Mouse (Mus musculus): Measurements from ENCODE around the gene Pard3b. TPM values are rescaled to one million over a fixed set of nuclear protein-coding genes. Genes with fewer than 3 reads are reported as not detected.

Gene Pard3b
- polyA plus RNA-seq, 1 experiment from 2014 or later: 1.6 TPM

DNA sequence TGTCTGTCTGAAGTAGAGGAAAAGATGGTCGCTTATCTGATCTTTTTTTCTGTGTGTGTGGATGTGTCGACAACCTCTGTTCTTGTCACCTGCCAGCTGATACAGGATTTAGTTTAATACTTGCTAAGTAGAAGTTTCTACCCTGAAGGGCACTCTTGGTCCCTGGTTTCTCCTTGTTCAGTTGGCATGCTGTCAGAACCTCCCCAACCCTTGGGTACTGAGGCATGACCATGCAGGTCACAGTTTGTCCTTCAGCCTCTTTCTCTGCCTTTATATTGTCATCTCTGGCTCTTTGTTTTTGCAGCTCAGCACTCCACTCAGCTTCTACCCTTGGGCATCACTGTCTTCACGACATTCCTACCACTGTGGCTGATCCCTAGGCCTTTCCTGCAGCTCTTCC lies 21.3 kb downstream of the Pard3b start:
- no peak overlapping the region for H3K27ac ChIP-seq (replicated peaks)
- no peak overlapping the region for H3K4me2 ChIP-seq
- 44% methylated on average over 3 of the region's 3 CpGs for WGBS (ENCODE audit: insufficient replicate concordance)
- no peaks in the 10 kb centered on the region for H3K4me1 ChIP-seq (replicated peaks)
- no peaks in the 10 kb centered on the region for H3K36me3 ChIP-seq (replicated peaks)
- ATAC-seq (ENCODE audit: insufficient read depth): no peak
- H3K4me3 ChIP-seq (replicated peaks): no peak overlapping the region
- no peaks in the 10 kb centered on the region for H3K27me3 ChIP-seq
- no peaks in the 10 kb centered on the region for H3K9me3 ChIP-seq (replicated peaks)
- H3K9ac ChIP-seq: no peak overlapping the region

DNA sequence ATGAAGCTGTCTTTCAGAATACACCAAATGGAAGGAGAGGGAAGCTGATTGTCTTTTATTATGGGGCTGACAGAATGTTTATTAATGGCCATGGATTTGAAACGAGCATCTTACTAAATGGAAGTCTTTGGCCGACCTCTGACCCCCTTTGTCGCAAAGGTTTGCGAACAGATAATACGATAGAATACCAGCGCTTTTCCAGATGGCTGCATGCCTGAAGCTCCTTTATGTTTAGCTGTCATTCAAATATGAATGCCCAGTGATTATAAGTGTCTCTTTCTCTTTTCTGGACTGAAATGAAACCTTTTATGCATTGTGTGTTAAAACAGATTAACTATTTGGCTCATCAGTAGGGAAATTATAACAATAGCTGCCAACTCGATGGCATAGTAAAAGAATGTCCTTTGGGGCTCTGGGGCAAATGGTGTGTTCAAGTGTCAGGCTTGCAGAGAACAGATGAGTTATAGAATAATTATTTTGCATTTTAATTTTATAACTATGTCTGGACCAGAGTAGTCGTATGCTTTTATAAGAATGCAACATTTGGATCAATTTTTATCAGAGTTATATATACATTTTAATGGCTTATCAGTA lies 46.7 kb downstream of the Pard3b start:
- no peaks in the 10 kb centered on the region for H3K9me3 ChIP-seq (replicated peaks)
- no peak for ATAC-seq (ENCODE audit: insufficient read depth)
- H3K36me3 ChIP-seq (replicated peaks): no peaks in the 10 kb centered on the region
- H3K4me2 ChIP-seq: no peak overlapping the region
- H3K27me3 ChIP-seq: no peaks in the 10 kb centered on the region
- no peak overlapping the region for H3K9ac ChIP-seq
- WGBS (ENCODE audit: insufficient replicate concordance): 65% methylated on average over 8 of the region's 8 CpGs
- no peak overlapping the region for H3K4me3 ChIP-seq (replicated peaks)
- H3K4me1 ChIP-seq (replicated peaks): no peaks in the 10 kb centered on the region
- H3K27ac ChIP-seq (replicated peaks): no peak overlapping the region

DNA sequence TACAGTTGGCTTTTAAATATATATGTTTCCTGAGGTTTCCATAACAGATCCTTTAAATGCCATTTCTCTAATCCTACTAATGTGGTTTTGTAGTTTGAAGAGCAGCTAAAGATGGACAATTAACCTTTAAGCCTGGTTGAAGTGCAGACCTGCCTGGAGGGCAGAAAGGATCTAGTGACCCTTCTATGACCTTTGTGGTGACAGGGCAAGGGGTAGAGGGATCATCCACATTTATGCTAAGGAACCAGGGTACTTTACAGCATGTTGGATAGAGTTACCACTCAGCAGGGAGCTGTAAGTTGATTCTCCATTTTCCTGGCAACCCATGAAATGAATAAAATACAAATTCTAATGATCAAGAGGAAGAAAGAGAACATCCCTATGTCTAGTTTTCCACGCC lies 47.3 kb downstream of the Pard3b start:
- no peak for ATAC-seq (ENCODE audit: insufficient read depth)
- H3K27ac ChIP-seq (replicated peaks): no peak overlapping the region
- no peaks in the 10 kb centered on the region for H3K36me3 ChIP-seq (replicated peaks)
- H3K9me3 ChIP-seq (replicated peaks): no peaks in the 10 kb centered on the region
- no peaks in the 10 kb centered on the region for H3K27me3 ChIP-seq
- no peaks in the 10 kb centered on the region for H3K4me1 ChIP-seq (replicated peaks)
- no peak overlapping the region for H3K4me2 ChIP-seq
- no peak overlapping the region for H3K9ac ChIP-seq
- WGBS (ENCODE audit: insufficient replicate concordance): 47% methylated on average over 1 of the region's 1 CpGs
- H3K4me3 ChIP-seq (replicated peaks): no peak overlapping the region

DNA sequence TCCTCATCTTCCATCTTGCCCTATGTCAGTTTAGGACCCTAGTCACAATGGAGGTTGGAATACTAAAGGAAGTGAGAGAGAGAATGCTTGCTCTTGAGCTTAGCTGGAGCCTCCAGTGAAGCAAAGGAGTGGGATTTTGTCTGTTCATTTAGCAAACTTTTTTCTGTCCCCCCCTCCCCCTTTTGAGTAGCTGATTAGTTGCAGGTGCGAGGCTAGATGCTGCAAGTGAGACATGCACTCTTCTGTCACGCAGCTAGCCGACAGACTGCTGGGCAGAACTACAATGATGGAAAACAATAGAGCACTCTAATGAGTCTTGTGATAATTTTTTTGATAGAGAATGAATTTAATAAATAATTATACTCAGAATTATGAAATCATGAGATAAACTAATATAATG lies 49.7 kb downstream of the Pard3b start:
- Histone ChIP-seq H3K9ac (no peak overlapping the region), H3K36me3 (replicated peaks) (no peaks in the 10 kb centered on the region), H3K9me3 (replicated peaks) (no peaks in the 10 kb centered on the region), H3K27ac (replicated peaks) (no peak overlapping the region), H3K4me2 (no peak overlapping the region), H3K27me3 (no peaks in the 10 kb centered on the region), H3K4me3 (replicated peaks) (no peak overlapping the region), H3K4me1 (replicated peaks) (no peaks in the 10 kb centered on the region)
- WGBS (ENCODE audit: insufficient replicate concordance): 69% methylated on average over 3 of the region's 3 CpGs
- ATAC-seq (ENCODE audit: insufficient read depth): no peak

DNA sequence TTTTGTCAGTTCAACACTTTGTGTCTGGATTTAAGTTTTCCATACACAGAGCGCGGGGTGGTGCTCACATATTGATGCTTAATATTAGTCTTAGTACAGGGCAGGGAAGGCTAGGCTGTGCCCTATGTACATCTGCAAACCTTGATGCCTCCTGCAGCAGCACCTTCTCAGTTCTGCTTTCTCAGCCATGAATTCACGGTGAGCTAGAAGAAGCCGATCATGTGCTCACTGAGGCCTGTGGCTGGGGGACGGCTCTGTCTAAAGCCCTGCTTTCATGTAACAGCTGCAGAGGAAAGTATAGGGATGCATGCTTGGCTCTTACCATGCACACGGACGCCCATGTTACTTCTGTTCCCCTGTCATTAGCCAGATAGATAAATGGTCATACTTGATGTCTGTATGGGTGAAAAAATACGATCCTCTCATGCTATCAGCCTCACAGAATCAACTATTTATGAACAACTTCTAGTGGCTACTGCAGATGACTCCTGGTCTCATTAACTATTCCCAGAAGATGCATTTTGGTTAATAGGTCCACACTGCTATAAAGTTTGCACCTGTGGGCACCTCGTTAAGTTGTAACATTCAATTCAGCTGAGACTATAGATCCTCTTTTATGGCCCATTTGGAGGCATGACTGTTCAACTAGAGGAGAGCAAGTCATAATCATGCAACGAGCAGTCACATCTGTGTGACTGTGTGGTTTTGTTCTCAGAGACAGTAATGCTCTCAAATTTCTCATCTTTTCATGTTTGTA lies 60.0 kb downstream of the Pard3b start:
- no peak for ATAC-seq (ENCODE audit: insufficient read depth)
- whole genome bisulfite sequencing (ENCODE audit: insufficient replicate concordance): 58% methylated on average over 10 of the region's 10 CpGs
- Histone ChIP-seq H3K4me2 (no peak overlapping the region), H3K27me3 (no peaks in the 10 kb centered on the region), H3K4me3 (replicated peaks) (no peak overlapping the region), H3K9me3 (replicated peaks) (no peaks in the 10 kb centered on the region), H3K27ac (replicated peaks) (no peak overlapping the region), H3K9ac (no peak overlapping the region), H3K4me1 (replicated peaks) (no peaks in the 10 kb centered on the region), H3K36me3 (replicated peaks) (no peaks in the 10 kb centered on the region)

DNA sequence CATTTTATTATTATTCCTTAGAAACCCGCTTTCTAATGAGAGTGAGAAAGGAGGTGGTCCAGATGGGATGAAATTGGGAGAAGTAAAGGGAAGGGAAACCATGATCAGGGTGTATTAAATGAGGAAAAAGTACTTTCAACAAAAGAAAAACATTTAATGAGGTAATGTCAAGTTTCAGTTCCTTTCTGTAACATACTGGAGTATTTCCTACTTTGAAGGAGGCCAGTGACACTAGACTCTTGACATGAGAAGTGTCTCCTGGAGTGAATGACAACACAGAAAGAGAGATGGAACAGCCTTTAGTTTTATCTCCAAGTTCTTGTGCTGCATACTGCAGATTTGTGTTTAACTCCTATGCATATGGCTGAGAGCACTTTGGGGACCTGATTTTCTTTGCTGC lies 71.2 kb downstream of the Pard3b start:
- Histone ChIP-seq H3K9me3 (replicated peaks) (no peaks in the 10 kb centered on the region), H3K27me3 (no peaks in the 10 kb centered on the region), H3K4me2 (no peak overlapping the region), H3K9ac (no peak overlapping the region), H3K27ac (replicated peaks) (no peak overlapping the region), H3K4me1 (replicated peaks) (no peaks in the 10 kb centered on the region), H3K36me3 (replicated peaks) (no peaks in the 10 kb centered on the region), H3K4me3 (replicated peaks) (no peak overlapping the region)
- no peak for ATAC-seq (ENCODE audit: insufficient read depth)
- WGBS (ENCODE audit: insufficient replicate concordance): 50% methylated on average over 1 of the region's 1 CpGs

DNA sequence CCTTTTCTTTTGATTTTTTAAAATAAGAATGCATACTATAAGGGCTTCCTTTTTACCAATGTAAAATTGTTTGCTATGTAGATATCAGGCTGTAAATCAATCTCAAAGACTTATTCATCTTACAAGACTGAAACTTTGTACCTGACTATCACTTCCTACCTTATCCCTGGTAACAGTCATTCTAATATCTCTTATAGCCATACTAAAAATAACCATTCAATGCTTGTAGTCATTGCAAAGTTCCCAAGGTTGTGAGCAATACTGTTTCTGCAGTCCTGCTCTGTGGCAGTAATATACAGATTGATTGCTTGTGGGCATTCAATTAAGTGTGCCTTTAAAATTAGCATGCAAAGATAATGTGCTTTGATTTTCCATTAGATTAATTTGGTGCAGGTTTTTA lies 72.9 kb downstream of the Pard3b start:
- H3K4me1 ChIP-seq (replicated peaks): no peaks in the 10 kb centered on the region
- no peaks in the 10 kb centered on the region for H3K9me3 ChIP-seq (replicated peaks)
- H3K4me2 ChIP-seq: no peak overlapping the region
- no peak overlapping the region for H3K9ac ChIP-seq
- H3K27me3 ChIP-seq: no peaks in the 10 kb centered on the region
- no peak overlapping the region for H3K27ac ChIP-seq (replicated peaks)
- no peak overlapping the region for H3K4me3 ChIP-seq (replicated peaks)
- H3K36me3 ChIP-seq (replicated peaks): no peaks in the 10 kb centered on the region
- ATAC-seq (ENCODE audit: insufficient read depth): no peak

DNA sequence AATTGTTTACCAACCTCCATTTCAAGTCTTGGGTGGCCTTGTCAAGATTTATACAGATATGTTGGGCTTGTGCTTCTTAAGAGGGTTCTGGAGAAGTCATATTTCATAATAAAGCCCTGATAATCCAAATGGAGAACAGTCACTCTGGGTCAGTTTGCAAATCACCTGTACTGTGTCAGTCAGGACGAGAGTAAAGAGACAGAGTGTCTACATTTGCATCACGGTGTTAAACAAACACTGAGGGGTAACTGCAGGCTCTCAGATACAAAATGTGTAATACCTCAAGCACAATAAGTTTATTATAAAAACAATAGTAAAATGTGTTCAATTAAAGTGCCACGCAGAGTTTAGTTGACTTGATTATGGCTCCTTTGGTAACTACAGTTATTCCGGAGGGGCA lies 91.0 kb downstream of the Pard3b start:
- no peak overlapping the region for H3K9ac ChIP-seq
- no peak overlapping the region for H3K27ac ChIP-seq (replicated peaks)
- no peaks in the 10 kb centered on the region for H3K27me3 ChIP-seq
- H3K4me2 ChIP-seq: no peak overlapping the region
- H3K4me3 ChIP-seq (replicated peaks): no peak overlapping the region
- WGBS (ENCODE audit: insufficient replicate concordance): 66% methylated on average over 4 of the region's 4 CpGs
- no peaks in the 10 kb centered on the region for H3K4me1 ChIP-seq (replicated peaks)
- H3K36me3 ChIP-seq (replicated peaks): no peaks in the 10 kb centered on the region
- ATAC-seq (ENCODE audit: insufficient read depth): no peak
- H3K9me3 ChIP-seq (replicated peaks): no peaks in the 10 kb centered on the region

DNA sequence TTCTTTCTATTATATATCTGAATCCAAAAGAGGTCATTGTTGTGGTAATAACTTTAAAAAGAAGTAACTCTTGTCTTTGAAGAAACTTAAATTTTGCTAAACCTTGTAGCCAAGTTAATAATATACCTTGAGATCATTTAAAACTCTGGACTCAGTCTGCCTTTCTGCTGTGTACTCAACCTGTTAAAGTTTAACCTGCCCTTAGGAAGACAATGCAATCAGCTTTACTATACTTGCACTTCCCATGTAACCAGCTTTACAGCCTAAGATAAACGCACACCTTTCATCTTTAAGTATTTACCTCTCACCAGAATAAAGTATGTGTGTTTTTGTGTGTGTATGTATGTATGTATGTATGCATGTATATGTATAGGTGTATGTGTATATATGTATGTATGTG lies 97.9 kb downstream of the Pard3b start:
- no peak for ATAC-seq (ENCODE audit: insufficient read depth)
- Histone ChIP-seq H3K4me3 (replicated peaks) (no peak overlapping the region), H3K9ac (no peak overlapping the region), H3K36me3 (replicated peaks) (no peaks in the 10 kb centered on the region), H3K4me1 (replicated peaks) (no peaks in the 10 kb centered on the region), H3K27ac (replicated peaks) (no peak overlapping the region), H3K9me3 (replicated peaks) (no peaks in the 10 kb centered on the region), H3K27me3 (no peaks in the 10 kb centered on the region), H3K4me2 (no peak overlapping the region)
- 59% methylated on average over 1 of the region's 1 CpGs for WGBS (ENCODE audit: insufficient replicate concordance)

DNA sequence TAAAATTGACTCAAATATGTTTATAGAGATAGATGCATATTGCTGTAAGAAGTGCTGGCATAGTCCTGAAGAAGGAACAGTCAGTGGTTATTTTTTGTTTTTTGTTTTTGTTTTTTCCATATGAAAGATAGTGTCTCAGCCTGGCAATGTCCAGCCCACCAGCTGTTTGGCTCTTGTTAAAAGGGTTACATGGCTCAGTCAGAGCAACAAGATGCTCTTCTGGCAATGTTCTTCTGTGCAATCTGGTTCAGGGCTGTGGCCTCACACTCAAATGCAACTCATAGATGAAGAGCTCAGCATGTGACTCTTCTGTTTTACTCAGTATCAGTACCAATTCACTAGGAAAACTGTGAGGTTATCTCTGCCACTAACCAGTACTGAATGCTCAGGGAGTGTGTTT lies 104.2 kb downstream of the Pard3b start:
- Histone ChIP-seq H3K27me3 (no peaks in the 10 kb centered on the region), H3K27ac (replicated peaks) (no peak overlapping the region), H3K4me2 (no peak overlapping the region), H3K4me1 (replicated peaks) (no peaks in the 10 kb centered on the region), H3K4me3 (replicated peaks) (no peak overlapping the region), H3K36me3 (replicated peaks) (no peaks in the 10 kb centered on the region), H3K9me3 (replicated peaks) (no peaks in the 10 kb centered on the region), H3K9ac (no peak overlapping the region)
- no peak for ATAC-seq (ENCODE audit: insufficient read depth)

DNA sequence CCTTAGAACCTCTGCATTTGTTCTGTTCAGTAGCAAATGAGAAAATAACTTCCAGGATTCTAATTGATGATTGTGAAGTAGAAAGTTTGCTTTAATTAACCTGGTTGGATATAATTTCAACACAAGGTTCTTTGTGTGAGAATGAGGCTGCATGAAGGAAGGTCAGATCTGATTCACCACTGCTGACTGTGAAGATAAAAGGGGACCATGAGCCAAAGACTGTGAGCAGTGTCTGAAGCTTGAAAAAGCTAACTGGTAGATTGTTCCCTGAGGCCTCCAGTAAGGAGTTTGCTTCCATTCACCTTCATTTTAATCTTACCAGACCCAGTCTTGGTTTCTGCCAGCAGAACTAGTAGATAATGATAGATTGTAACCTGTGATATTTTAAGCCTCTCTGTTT lies 108.9 kb downstream of the Pard3b start:
- Histone ChIP-seq H3K4me3 (replicated peaks) (no peak overlapping the region), H3K9me3 (replicated peaks) (no peaks in the 10 kb centered on the region), H3K4me2 (no peak overlapping the region), H3K27me3 (no peaks in the 10 kb centered on the region), H3K4me1 (replicated peaks) (no peaks in the 10 kb centered on the region), H3K27ac (replicated peaks) (no peak overlapping the region), H3K36me3 (replicated peaks) (no peaks in the 10 kb centered on the region), H3K9ac (no peak overlapping the region)
- ATAC-seq (ENCODE audit: insufficient read depth): no peak

DNA sequence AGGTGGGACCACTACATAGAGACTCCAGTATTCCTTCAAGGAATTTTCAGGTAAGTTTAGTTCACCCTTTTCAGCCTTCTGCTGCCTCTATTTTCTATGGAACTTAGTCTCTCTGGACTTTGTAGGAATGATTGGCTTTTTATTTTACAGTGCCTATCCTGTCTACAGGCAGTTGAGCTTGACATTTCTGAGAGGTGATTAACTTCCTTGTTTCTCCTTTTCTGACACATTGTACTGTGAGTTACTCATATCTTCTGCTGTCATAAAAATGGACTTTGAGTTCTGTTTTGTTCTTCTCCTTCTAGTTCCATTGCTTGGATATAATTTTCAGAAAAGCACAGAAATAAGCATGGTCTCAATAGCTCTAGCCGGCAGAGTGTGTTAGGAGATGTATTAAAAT lies 112.4 kb downstream of the Pard3b start:
- no peaks in the 10 kb centered on the region for H3K9me3 ChIP-seq (replicated peaks)
- no peaks in the 10 kb centered on the region for H3K27me3 ChIP-seq
- no peak for ATAC-seq (ENCODE audit: insufficient read depth)
- no peak overlapping the region for H3K4me3 ChIP-seq (replicated peaks)
- no peaks in the 10 kb centered on the region for H3K4me1 ChIP-seq (replicated peaks)
- no peak overlapping the region for H3K4me2 ChIP-seq
- no peak overlapping the region for H3K9ac ChIP-seq
- no peaks in the 10 kb centered on the region for H3K36me3 ChIP-seq (replicated peaks)
- WGBS (ENCODE audit: insufficient replicate concordance): 49% methylated on average over 1 of the region's 1 CpGs
- H3K27ac ChIP-seq (replicated peaks): no peak overlapping the region
